ENCODE assay signal across 8 mouse cellular contexts in genomic region chr1:118458963-118459920, GRCm38 (mm10).
DNase-seq lines count a peak whose midpoint lies in the region; ATAC-seq lines count a peak whose summit lies in the region.

No protein-coding gene starts in this region.

- no peaks in the 10 kb centered on the region for H3K9me3 ChIP-seq in heart, embryonic 14.5 days (ENCODE audit: control insufficient read depth, low read length)
- H3K9me3 ChIP-seq in liver, embryonic 13.5 days (replicated peaks) = no peaks in the 10 kb centered on the region
- H3K9me3 ChIP-seq in stomach, embryonic 16.5 days (replicated peaks; ENCODE audit: control insufficient read depth, low read length) = no peaks in the 10 kb centered on the region

- H3K4me2 ChIP-seq in heart, embryonic 14.5 days (ENCODE audit: low read length) = peak overlapping the region; percentile 77
- peak overlapping the region; percentile 89 for H3K4me2 ChIP-seq in liver, embryonic 13.5 days
- H3K4me2 ChIP-seq in stomach, embryonic 16.5 days (ENCODE audit: low read depth, low read length) = peak overlapping the region; percentile 57

- ATAC-seq in CD4-positive, CD25-positive, alpha-beta regulatory T cell, adult 4 months = peak; percentile 88
- ATAC-seq in heart, embryonic 14.5 days (ENCODE audit: insufficient number of reproducible peaks, insufficient read depth, low FRiP score, low read depth) = peak; percentile 89
- peak; percentile 92 for ATAC-seq in liver, embryonic 13.5 days (ENCODE audit: low read depth)
- peak; percentile 94 for ATAC-seq in stomach, embryonic 16.5 days (ENCODE audit: insufficient read depth, low FRiP score)

- peak overlapping the region; percentile 56 to 69 for H3K4me3 ChIP-seq in heart, embryonic 14.5 days (ENCODE audit: control insufficient read depth in 1 of 2, insufficient read depth in 1 of 2, low read depth in 1 of 2, low read length in 2 of 2)
- H3K4me3 ChIP-seq in liver, embryonic 13.5 days (replicated peaks) = peak overlapping the region; percentile 68
- peak overlapping the region; percentile 56 for H3K4me3 ChIP-seq in stomach, embryonic 16.5 days (replicated peaks; ENCODE audit: low read length)

- DNase-seq in c-Kit-negative CD71-positive TER-119-positive erythroid progenitor cells, embryonic 14.5 days (ENCODE audit: low read depth, low spot score) = peak; percentile 88
- peak; percentile 84 for DNase-seq in fibroblast of lung, adult 2 months (ENCODE audit: low read depth)
- DNase-seq in kidney, postnatal 14 days = peak; percentile 95
- DNase-seq in liver, embryonic 13.5 days = peak; percentile 92
- peak; percentile 88 for DNase-seq in neural tube, embryonic 10.5 days (ENCODE audit: extremely low spot score, low spot score)

- H3K9ac ChIP-seq in heart, embryonic 14.5 days (ENCODE audit: low read length) = peak overlapping the region; percentile 80
- H3K9ac ChIP-seq in liver, embryonic 13.5 days = peak overlapping the region; percentile 86
- H3K9ac ChIP-seq in stomach, embryonic 16.5 days (ENCODE audit: low read length) = peak overlapping the region; percentile 65

- WGBS in heart, embryonic 14.5 days = 1% methylated on average over 53 of the region's 53 CpGs
- 1% methylated on average over 53 of the region's 53 CpGs for WGBS in liver, embryonic 13.5 days (ENCODE audit: insufficient replicate concordance)
- 1% methylated on average over 53 of the region's 53 CpGs for WGBS in stomach, embryonic 16.5 days

- H3K27ac ChIP-seq in heart, embryonic 14.5 days (replicated peaks in 1 of 2; ENCODE audit: control insufficient read depth in 1 of 2, insufficient read depth in 1 of 2, low read depth in 2 of 2, low read length in 2 of 2) = peak overlapping the region; percentile 99 to 100
- peak overlapping the region; percentile 98 for H3K27ac ChIP-seq in liver, embryonic 13.5 days
- H3K27ac ChIP-seq in stomach, embryonic 16.5 days (ENCODE audit: low read length) = peak overlapping the region; percentile 92

- H3K36me3 ChIP-seq in heart, embryonic 14.5 days (ENCODE audit: control insufficient read depth, insufficient read depth, low read length) = peaks cover 36% of the 10 kb centered on the region
- peaks cover 16% of the 10 kb centered on the region for H3K36me3 ChIP-seq in liver, embryonic 13.5 days
- no peaks in the 10 kb centered on the region for H3K36me3 ChIP-seq in stomach, embryonic 16.5 days (ENCODE audit: control insufficient read depth, insufficient read depth, low read length)

- no peaks in the 10 kb centered on the region for H3K27me3 ChIP-seq in heart, embryonic 14.5 days (ENCODE audit: control insufficient read depth, insufficient read depth, low read length)
- H3K27me3 ChIP-seq in liver, embryonic 13.5 days = no peaks in the 10 kb centered on the region
- H3K27me3 ChIP-seq in stomach, embryonic 16.5 days (ENCODE audit: control insufficient read depth, insufficient read depth, low read length) = no peaks in the 10 kb centered on the region

- H3K4me1 ChIP-seq in heart, embryonic 14.5 days (ENCODE audit: control insufficient read depth in 2 of 2, insufficient read depth in 2 of 2, low read length in 2 of 2) = peaks cover 13 to 37% of the 10 kb centered on the region in 2 experiments
- peaks cover 59% of the 10 kb centered on the region for H3K4me1 ChIP-seq in liver, embryonic 13.5 days (replicated peaks)
- H3K4me1 ChIP-seq in stomach, embryonic 16.5 days (ENCODE audit: control insufficient read depth, insufficient read depth, low read length) = peaks cover 16% of the 10 kb centered on the region

Comparison
In these comparisons a context has a peak if more than half of its experiments do, and no peak if none do; other contexts are left out.
1. Peak in every context shown above with its lines: DNase-seq, ATAC-seq, H3K4me3 ChIP-seq and H3K27ac ChIP-seq.